Mouse (Mus musculus) forebrain, embryonic 10.5 days (tissue): Measurements from ENCODE around the gene Sub1. TPM values are rescaled to one million over a fixed set of nuclear protein-coding genes. Genes with fewer than 3 reads are reported as not detected.

Experiments
- DNase-seq: peaks from one replicate; pipeline ENCODE4 v3.0.0-alpha.2; 2017; ENCODE audit warnings: low spot score; ENCODE audit errors: extremely low spot score
- H3K27ac ChIP-seq: fragments of 300-500 bp; sonication (generic); 2 replicates; pipeline ENCODE4 v1.5.1; 2016; ENCODE audit warnings: mild to moderate bottlenecking
- H3K27me3 ChIP-seq: fragments of 300-500 bp; sonication (generic); 2 replicates; pipeline ENCODE4 v1.6.1; 2016; ENCODE audit warnings: mild to moderate bottlenecking; ENCODE audit not compliant: poor library complexity, severe bottlenecking
- H3K36me3 ChIP-seq: fragments of 300-500 bp; sonication (generic); replicated peaks from 2 replicates; pipeline ENCODE4 v1.6.1; 2016; ENCODE audit warnings: mild to moderate bottlenecking, moderate library complexity
- H3K4me1 ChIP-seq: fragments of 300-500 bp; sonication (generic); 2 replicates; pipeline ENCODE4 v1.6.1; 2016
- H3K4me3 ChIP-seq: fragments of 300-500 bp; sonication (generic); 2 replicates; pipeline ENCODE4 v1.5.1; 2016; ENCODE audit warnings: mild to moderate bottlenecking, moderate library complexity
- H3K9me3 ChIP-seq: fragments of 300-500 bp; sonication (generic); 2 replicates; pipeline ENCODE4 v1.6.1; 2016; ENCODE audit warnings: mild to moderate bottlenecking, moderate library complexity
- WGBS: fragments of 180-500 bp; shearing (Covaris S2); methylation state at CpG from one replicate; pipeline ENCODE4 v1.1.7; 2016; 5-methylcytosine and 5-hydroxymethylcytosine counted together
- polyA plus RNA-seq: library from polyadenylated mRNA; unstranded; fragments of >200 nt; fragmentation: Nextera tagmentation; extraction: Ambion mirVana; gene quantifications from 2 replicates; pipeline ENCODE4 v1.2.1, GENCODE M21; 2016

The Sub1 gene
- polyA plus RNA-seq, 1 experiment from 2014 or later, result 744 TPM

DNA sequence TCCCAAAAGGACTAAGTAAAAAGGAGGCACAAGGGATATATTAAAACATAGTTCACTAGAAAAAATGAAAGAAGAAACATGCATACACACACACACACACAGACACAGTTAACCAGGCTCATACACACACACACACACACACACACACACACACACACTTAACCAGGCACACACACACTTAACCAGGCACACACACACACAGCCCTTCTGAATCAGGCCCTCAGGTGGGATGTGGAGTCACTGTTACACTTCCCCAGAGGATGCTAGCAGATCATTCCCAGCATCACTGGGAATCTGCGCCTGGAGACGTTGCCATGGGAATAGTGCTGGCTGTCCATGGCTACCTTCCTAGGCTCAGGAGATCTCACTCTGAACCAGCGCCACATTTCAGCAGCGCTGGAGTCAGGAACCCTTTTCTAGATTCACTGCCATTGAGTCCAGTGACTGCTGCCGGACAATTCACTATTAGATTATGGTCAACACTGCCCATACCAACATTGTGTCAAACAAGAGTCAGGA is 30.2 kb upstream of the Sub1 start:
- no peak for DNase-seq
- Histone ChIP-seq H3K4me3 (no peak overlapping the region), H3K9me3 (no peaks in the 10 kb centered on the region), H3K27ac (no peak overlapping the region), H3K36me3 (no peaks in the 10 kb centered on the region), H3K27me3 (no peaks in the 10 kb centered on the region), H3K4me1 (no peaks in the 10 kb centered on the region)
- 90% methylated on average over 5 of the region's 5 CpGs for WGBS

DNA sequence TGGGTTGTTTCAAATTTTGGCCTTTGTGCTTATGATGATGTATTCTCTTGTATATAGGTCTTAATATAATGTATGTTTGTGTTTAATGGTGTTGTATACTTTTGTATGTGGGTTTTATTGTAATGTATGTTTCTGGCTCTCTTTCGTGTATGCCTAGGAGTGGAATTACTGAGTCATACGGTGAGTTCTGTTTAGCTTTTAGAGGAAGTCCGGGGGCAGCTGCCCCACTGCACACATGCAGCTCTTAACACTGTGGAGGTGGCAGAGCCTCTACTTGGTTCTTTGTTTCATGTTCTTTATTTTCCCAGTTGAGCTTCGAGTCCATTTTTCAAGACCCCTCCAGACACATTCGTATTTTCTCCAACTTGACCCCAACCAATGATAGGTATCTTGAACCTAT is 29.2 kb upstream of the Sub1 start:
- no peaks in the 10 kb centered on the region for H3K9me3 ChIP-seq

DNA sequence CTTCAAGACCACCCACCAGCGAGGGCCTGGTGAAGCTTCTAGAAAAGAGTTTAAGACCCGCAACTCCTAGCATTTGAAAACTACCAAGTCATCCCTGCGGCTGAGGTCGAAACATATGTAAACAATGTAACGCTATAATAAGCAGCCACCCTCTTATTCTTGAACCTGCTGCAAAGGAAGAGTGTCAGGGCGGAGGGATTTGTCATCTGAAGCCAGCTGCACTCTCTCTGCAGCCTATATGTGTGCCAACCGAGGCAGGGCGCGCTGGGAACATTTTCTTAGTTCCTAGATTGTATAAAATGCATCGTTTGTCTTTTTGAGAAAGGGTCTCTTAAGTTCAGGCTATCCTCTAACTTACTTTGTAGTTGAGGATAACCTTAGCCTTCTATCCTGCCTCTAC is 28.6 kb upstream of the Sub1 start:
- Histone ChIP-seq H3K27me3 (no peaks in the 10 kb centered on the region), H3K4me3 (no peak overlapping the region), H3K4me1 (no peaks in the 10 kb centered on the region), H3K27ac (no peak overlapping the region), H3K36me3 (no peaks in the 10 kb centered on the region), H3K9me3 (no peaks in the 10 kb centered on the region)
- WGBS, result 87% methylated on average over 10 of the region's 10 CpGs
- no peak for DNase-seq

More for the DNA sequence above, 29.2 kb upstream of the Sub1 start:
- no peak overlapping the region for H3K4me3 ChIP-seq
- no peaks in the 10 kb centered on the region for H3K4me1 ChIP-seq
- WGBS, result 84% methylated on average over 5 of the region's 5 CpGs
- H3K36me3 ChIP-seq, result no peaks in the 10 kb centered on the region
- DNase-seq, result no peak
- H3K27me3 ChIP-seq, result no peaks in the 10 kb centered on the region
- H3K27ac ChIP-seq, result no peak overlapping the region

DNA sequence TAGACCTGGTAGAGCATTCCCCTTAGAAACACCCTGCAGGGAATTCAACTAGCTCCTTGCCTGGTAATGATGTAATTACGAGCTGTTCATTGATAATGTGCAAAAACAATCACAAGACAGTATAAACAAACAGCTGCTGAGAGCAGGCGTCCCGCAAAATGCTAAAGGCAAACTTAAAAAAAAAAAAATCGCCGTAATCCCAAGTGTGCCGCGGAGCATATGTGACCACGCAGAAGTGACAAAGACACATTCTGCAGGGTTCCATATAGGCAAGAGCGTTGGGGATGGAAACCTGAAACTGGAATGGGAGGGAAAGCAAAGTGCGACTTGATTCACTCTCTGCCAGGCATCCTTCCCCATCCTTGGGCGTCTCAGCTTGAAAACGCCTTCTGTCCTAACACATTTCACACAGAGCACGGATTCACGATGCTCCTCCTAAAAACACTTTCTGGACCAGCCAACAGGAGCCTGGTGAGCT is 28.0 kb upstream of the Sub1 start:
- 71% methylated on average over 14 of the region's 14 CpGs for WGBS
- H3K4me1 ChIP-seq, result no peaks in the 10 kb centered on the region
- no peak overlapping the region for H3K27ac ChIP-seq
- H3K4me3 ChIP-seq, result no peak overlapping the region
- no peaks in the 10 kb centered on the region for H3K36me3 ChIP-seq
- H3K27me3 ChIP-seq, result no peaks in the 10 kb centered on the region
- DNase-seq, result no peak
- H3K9me3 ChIP-seq, result no peaks in the 10 kb centered on the region

DNA sequence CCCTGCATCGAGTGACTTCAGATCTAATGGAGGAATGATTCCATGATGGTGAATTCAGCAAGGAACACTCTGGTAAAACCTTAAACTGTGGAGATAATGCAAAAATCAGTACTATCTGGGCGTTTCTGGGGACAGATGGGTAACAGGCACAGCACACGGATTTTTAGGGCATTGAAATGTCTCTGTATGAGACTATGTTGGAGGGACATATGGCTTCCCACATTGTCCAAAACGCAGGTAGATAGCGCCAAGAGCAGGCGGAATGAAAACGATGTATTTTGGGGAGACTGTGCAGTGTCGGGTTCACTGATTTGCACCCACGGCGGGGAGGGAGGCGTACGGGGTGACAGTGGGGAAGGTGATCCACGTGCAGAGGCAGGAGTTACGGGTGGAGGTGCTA is 22.7 kb upstream of the Sub1 start:
- WGBS, result 94% methylated on average over 14 of the region's 14 CpGs
- Histone ChIP-seq H3K36me3 (no peaks in the 10 kb centered on the region), H3K27me3 (no peaks in the 10 kb centered on the region), H3K4me3 (no peak overlapping the region), H3K9me3 (no peaks in the 10 kb centered on the region), H3K27ac (no peak overlapping the region), H3K4me1 (no peaks in the 10 kb centered on the region)
- no peak for DNase-seq

DNA sequence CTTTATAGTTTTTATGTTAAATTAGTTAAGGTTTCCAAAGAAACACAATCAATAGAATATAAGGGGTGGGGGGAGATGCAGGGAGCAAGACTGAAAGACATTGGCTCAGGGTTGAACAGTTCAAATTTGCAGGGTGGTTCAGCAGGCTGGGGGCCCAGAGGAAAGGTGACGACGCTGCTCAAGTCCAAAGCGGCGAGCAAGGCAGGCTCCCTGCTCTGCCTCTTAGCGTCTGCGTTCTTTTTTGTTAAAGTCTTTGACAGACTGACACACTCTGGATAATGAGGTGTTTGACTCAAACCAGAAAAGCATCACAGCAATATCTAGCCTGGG is 21.6 kb upstream of the Sub1 start:
- Histone ChIP-seq H3K4me1 (no peaks in the 10 kb centered on the region), H3K9me3 (no peaks in the 10 kb centered on the region), H3K4me3 (no peak overlapping the region), H3K27ac (no peak overlapping the region), H3K36me3 (no peaks in the 10 kb centered on the region), H3K27me3 (no peaks in the 10 kb centered on the region)
- DNase-seq, result no peak
- 89% methylated on average over 6 of the region's 6 CpGs for WGBS

DNA sequence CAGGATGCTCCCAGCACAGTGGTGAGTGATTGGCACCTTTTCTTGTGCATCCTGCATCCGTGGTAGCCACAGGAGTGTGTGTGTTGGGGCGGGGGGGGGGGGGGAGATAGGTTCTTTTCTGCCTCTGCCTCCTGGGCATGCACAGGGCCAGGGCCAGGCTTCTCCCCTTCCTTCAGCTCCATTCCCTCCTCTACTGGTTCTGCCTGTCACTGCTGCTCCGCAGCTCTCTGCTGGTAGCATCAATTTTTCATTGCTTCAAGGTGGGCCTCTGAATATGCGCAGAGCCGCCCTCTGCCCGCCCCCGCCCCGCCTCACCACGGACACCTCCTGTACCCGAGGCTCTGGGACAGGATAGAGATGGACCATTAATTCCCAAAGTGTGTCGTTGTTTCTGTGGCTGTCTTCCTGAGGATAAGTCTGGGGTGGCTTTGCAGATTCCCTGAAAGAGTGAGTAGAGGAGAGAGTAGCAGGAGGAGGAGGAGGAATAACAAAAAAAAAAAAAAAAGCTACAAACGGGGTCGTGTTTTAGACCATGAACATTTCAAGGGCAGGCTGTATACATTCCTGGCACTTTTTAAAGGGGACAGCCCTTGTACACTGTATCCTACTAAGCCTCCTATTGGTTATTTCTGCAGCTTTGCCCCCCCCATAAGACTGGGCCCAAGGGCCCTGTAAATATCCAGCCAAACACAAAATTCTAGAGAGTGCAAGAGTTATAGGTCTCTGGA is 21.1 kb upstream of the Sub1 start:
- WGBS, result 56% methylated on average over 13 of the region's 13 CpGs
- Histone ChIP-seq H3K27me3 (no peaks in the 10 kb centered on the region), H3K4me1 (no peaks in the 10 kb centered on the region), H3K4me3 (no peak overlapping the region), H3K9me3 (no peaks in the 10 kb centered on the region), H3K27ac (no peak overlapping the region), H3K36me3 (no peaks in the 10 kb centered on the region)
- DNase-seq, result no peak

DNA sequence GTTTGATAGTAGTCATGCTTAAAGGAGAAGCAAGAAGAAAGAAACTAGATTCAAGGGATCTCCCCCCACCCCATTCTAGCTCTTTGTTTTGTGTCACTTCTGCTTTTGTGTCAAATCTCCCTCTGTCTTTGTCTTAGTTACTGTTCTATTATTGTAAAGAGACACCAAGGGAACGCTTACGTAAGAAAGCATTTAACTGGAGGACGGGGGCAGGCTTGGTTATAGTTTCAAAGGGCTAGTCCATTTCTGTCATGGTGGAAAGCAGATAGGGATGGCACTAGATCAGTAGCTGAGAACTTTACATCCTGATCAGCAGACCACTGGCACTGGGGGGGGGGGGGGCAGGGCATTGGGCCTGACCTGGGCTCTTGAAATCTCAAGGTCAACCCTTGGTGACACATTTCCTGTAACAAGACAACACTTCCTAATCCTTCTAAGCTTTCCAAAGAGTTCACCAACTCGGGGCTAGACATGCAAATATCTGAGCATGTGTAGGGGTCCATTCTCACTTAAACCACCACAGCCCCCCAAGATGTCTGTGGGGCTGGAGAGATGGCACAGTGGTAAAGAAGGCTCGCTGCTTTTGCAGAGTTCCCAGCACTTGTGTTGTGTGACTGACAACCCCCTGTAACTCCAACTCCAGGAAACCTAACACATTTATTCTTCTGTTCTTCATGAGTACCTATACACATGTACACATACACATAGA is 17.6 kb upstream of the Sub1 start:
- no peaks in the 10 kb centered on the region for H3K9me3 ChIP-seq
- no peak overlapping the region for H3K27ac ChIP-seq
- H3K36me3 ChIP-seq, result no peaks in the 10 kb centered on the region
- H3K4me3 ChIP-seq, result no peak overlapping the region
- no peak for DNase-seq
- H3K4me1 ChIP-seq, result no peaks in the 10 kb centered on the region
- H3K27me3 ChIP-seq, result no peaks in the 10 kb centered on the region
- WGBS, result 82% methylated on average over 5 of the region's 5 CpGs

DNA sequence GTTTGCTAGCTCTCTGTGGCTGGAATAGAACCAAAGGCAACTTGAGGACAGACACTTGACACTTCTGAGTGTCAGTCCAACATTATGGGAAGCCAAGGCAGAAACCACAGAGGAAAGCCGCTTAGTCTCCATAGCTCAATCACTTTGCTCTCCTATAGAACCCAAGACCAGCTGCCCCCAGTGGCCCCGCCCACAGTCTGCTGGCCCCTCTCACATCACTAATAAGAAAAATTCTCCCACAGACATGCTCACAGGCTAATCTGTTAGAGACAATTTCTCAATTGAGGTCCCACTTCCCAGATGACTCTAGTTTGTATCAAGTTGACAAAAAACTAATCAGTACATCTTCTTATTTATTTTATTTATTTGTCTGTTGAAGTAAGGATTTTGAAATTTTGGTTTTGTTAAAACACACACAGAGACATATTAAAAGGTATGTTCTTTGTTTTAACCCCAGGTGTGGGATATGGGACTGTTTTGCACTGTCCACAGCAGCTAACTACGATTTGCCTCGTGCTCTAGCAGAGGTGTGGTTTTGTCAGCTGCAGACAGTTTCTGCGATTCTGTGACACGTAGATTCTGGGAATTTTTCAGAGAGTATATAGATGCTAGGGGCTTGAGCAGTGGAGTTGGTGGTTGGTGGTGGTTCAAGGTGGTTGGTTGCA is 16.9 kb upstream of the Sub1 start:
- Histone ChIP-seq H3K36me3 (no peaks in the 10 kb centered on the region), H3K4me3 (no peak overlapping the region), H3K4me1 (no peaks in the 10 kb centered on the region), H3K27me3 (no peaks in the 10 kb centered on the region), H3K9me3 (no peaks in the 10 kb centered on the region), H3K27ac (no peak overlapping the region)
- 78% methylated on average over 6 of the region's 6 CpGs for WGBS
- no peak for DNase-seq

DNA sequence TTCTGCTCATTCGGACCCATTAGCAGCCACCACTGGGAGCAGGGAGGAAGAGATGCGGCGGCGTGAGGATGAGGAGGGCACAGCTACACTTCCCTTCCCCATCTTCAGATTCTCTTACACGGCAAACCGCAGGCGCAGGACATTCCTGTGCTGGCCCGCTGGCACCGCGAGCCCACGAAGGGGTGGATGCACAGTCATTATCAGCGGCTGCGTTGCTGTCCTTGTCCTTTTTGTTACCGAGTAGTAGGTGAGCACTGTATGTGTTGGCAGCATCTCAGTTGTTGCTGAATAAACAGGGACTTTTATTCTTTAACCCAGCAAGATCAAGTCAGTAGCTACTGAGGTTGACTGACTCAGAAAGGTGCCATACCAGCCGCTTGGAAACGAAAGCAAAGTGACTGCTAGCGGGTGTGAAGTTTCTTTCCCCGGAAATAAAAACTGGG is 13.8 kb upstream of the Sub1 start:
- Histone ChIP-seq H3K4me3 (peak overlapping the region; percentile 10), H3K27me3 (no peaks in the 10 kb centered on the region), H3K27ac (no peak overlapping the region), H3K36me3 (no peaks in the 10 kb centered on the region), H3K9me3 (no peaks in the 10 kb centered on the region), H3K4me1 (no peaks in the 10 kb centered on the region)
- 57% methylated on average over 18 of the region's 18 CpGs for WGBS
- no peak for DNase-seq

DNA sequence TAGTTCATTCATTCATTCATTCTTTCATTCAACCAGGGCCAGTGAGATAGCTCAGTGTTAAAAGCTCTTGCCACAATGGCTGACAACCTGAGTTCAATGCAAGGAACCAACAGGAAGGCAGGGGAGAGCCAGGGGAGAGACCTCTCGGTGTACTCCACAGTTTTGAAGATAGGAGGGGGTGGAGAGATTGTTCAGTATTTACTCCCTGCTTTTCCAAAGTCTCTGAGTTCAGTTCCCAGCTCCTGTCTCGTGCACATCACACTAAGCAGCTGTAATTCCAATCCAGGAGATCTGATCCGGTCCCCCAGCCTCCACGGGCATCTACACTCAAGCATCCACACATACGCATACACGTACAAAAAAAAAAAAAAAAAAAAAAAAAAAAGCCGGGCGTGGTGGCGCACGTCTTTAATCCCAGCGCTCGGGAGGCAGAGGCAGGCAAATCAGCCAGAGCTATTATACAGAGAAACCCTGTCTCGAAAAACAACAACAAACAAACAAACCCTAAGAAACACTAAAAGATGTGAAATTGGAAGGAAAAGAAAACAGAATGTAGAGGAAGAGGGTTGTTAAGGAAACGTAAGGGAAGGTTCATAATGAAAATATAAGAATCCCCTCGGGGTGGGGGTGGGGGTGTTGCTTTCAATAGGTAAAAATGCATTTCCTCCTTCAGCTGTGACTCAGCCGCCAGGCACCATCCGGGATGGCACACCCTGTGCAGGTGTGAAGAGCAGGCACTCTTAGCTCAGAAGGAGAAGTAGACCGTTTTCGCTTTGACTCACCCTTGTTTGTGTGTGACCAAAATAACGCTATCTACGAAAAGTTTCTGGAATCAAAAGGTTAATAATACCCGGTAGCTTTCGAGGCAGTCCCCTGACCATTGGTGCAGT is 13.2 kb upstream of the Sub1 start:
- H3K36me3 ChIP-seq, result no peaks in the 10 kb centered on the region
- H3K4me3 ChIP-seq, result peak overlapping the region; percentile 10; the same call in 1 of the 2 replicates
- no peaks in the 10 kb centered on the region for H3K9me3 ChIP-seq
- 77% methylated on average over 23 of the region's 23 CpGs for WGBS
- H3K27me3 ChIP-seq, result no peaks in the 10 kb centered on the region
- DNase-seq, result no peak
- no peaks in the 10 kb centered on the region for H3K4me1 ChIP-seq
- no peak overlapping the region for H3K27ac ChIP-seq

DNA sequence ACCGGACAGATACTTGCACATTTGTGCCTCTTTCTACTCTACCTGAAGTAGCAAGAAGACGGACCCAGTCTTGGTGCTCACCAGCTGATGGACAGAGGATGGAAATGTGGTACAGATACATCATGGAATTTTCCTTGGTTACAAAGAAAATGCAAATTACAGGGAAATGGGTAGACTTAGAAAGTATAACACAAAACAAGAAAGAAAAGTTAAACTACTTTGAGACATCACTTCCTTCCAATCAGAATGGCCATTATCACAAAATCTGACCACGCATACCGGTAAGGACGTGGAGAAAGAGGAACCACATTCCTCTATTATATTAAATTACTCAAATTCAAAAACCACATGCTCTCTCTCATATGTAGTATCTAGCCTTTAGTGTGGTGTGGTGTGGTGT is 12.1 kb upstream of the Sub1 start:
- no peaks in the 10 kb centered on the region for H3K27me3 ChIP-seq
- WGBS, result 96% methylated on average over 5 of the region's 5 CpGs
- no peak for DNase-seq
- H3K4me3 ChIP-seq, result no peak overlapping the region
- no peaks in the 10 kb centered on the region for H3K36me3 ChIP-seq
- H3K27ac ChIP-seq, result no peak overlapping the region
- H3K9me3 ChIP-seq, result no peaks in the 10 kb centered on the region
- no peaks in the 10 kb centered on the region for H3K4me1 ChIP-seq
